Mouse (Mus musculus) lung, adult 18-20 months (tissue): ENCODE results near the gene Tmem86a.

Experiments
- DNase-seq, 2 experiments: peaks; one replicate each; pipeline ENCODE4 v3.0.0; 2022; ENCODE audit warnings: mixed read lengths in 2 of 2

Tmem86a gene

GRCm38 (mm10) chr7:47077451-47077850 lies 27.1 kb downstream of the Tmem86a start:
- DNase-seq, result peak in 1 of 2 experiments; percentile 27

- no peak for DNase-seq
Observed at GRCm38 (mm10) chr7:47080868-47081267, 30.5 kb downstream of the Tmem86a start.

GRCm38 (mm10) chr7:47081277-47081676 lies 30.9 kb downstream of the Tmem86a start:
- DNase-seq, result peak; percentile 46 to 51

- DNase-seq, result no peak
Observed at GRCm38 (mm10) chr7:47085075-47085474, 34.7 kb downstream of the Tmem86a start.

GRCm38 (mm10) chr7:47093935-47094334 lies 43.5 kb downstream of the Tmem86a start:
- DNase-seq, result no peak

GRCm38 (mm10) chr7:47094969-47095368 lies 44.6 kb downstream of the Tmem86a start:
- DNase-seq, result no peak

- no peak for DNase-seq
Observed at GRCm38 (mm10) chr7:47098044-47098443, 47.6 kb downstream of the Tmem86a start.

- no peak for DNase-seq
Observed at GRCm38 (mm10) chr7:47099306-47099705, 48.9 kb downstream of the Tmem86a start.

GRCm38 (mm10) chr7:47100615-47101014 lies 50.2 kb downstream of the Tmem86a start:
- no peak for DNase-seq

- DNase-seq, result no peak
Observed at GRCm38 (mm10) chr7:47102970-47103369, 52.6 kb downstream of the Tmem86a start.

GRCm38 (mm10) chr7:47103671-47104414 lies 53.4 kb downstream of the Tmem86a start:
- DNase-seq, result peak; percentile 30
